Comparison of ENCODE assay signal across 8 mouse cellular contexts in the genomic region with DNA sequence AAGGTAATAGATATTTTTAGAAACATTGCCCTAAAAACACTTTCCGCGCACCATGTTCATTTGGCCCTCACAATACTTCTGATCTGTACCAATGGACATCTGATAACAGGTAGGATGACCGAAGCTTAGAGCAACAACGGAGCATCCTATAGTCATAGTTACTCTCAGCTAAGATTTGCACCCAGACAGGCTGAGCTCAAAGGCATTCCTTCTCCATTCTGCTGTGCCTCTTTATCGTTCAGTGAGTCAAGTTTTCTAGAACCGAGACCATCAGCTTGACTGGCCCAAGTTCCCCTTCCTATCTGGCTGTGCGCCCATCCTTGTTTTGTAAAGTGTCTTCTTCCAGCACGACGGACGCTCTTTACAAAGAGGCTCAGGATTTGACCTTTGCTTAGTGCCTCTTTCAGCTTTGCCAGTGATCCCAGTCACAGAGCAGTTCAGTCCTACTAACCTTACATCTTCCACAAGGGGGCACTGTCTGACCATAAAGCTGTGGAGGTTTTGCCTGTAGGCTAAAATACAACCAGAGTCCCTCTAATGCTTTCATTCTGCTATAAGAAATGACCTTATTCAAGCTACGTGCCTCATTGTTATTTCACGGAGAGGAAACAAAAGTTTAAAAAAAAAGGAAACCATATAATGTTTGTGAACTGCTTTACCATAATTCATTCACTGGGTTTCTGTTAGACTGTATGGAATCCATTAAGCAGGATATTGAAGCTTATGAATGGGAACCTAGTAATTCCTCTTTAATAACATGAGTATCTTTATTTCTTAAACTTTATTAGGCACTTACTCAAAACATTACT. TPM values are rescaled to one million over a fixed set of nuclear protein-coding genes. Genes with fewer than 3 reads are reported as not detected.
DNase-seq lines count a peak whose midpoint lies in the region; ATAC-seq and TF ChIP-seq lines count a peak whose summit lies in the region.

No protein-coding gene starts in this region.

- no peak overlapping the region for H3K4me2 ChIP-seq in forebrain, embryonic 13.5 days
- H3K4me2 ChIP-seq in hindbrain, postnatal 0 days (ENCODE audit: low read depth, low read length), result no peak overlapping the region
- no peak overlapping the region for H3K4me2 ChIP-seq in stomach, embryonic 16.5 days (ENCODE audit: low read depth, low read length)

- no peak overlapping the region for H3K27ac ChIP-seq in forebrain, embryonic 13.5 days
- H3K27ac ChIP-seq in hindbrain, postnatal 0 days, result no peak overlapping the region
- 0 out of 2 replicates have a peak overlapping the region, but pooled peaks have one; percentile 42 for H3K27ac ChIP-seq in midbrain, embryonic 10.5 days (replicated peaks)
- H3K27ac ChIP-seq in stomach, embryonic 16.5 days (ENCODE audit: low read length), result no peak overlapping the region

- peak; percentile 88 for TF ChIP-seq CTCF in hindbrain, postnatal 0 days (IDR thresholded peaks at IDR 0.05; ENCODE audit: low read depth)

- no peak overlapping the region for H3K4me3 ChIP-seq in forebrain, embryonic 13.5 days
- H3K4me3 ChIP-seq in hindbrain, postnatal 0 days (ENCODE audit: low read length), result no peak overlapping the region
- H3K4me3 ChIP-seq in midbrain, embryonic 10.5 days, result no peak overlapping the region
- no peak overlapping the region for H3K4me3 ChIP-seq in stomach, embryonic 16.5 days (replicated peaks; ENCODE audit: low read length)

- peak; percentile 18 for DNase-seq in thymus, postnatal 4 days
- DNase-seq in thymus, adult 18-20 months, result no peak
- peak; percentile 93 for DNase-seq in hindbrain, postnatal 0 days (ENCODE audit: low spot score)
- peak; percentile 47 to 69 for DNase-seq in left cerebral cortex, adult 18-20 months (ENCODE audit: low spot score in 2 of 2)
- DNase-seq in midbrain, embryonic 10.5 days (ENCODE audit: low spot score), result peak; percentile 63

- peaks cover 9% of the 10 kb centered on the region for H3K4me1 ChIP-seq in forebrain, embryonic 13.5 days
- H3K4me1 ChIP-seq in hindbrain, postnatal 0 days (ENCODE audit: insufficient read depth, low read length), result no peaks in the 10 kb centered on the region
- H3K4me1 ChIP-seq in midbrain, embryonic 10.5 days, result peaks cover 20% of the 10 kb centered on the region
- H3K4me1 ChIP-seq in stomach, embryonic 16.5 days (ENCODE audit: control insufficient read depth, insufficient read depth, low read length), result no peaks in the 10 kb centered on the region

- H3K9me3 ChIP-seq in forebrain, embryonic 13.5 days (replicated peaks), result no peaks in the 10 kb centered on the region
- H3K9me3 ChIP-seq in hindbrain, postnatal 0 days (ENCODE audit: low read length), result no peaks in the 10 kb centered on the region
- no peaks in the 10 kb centered on the region for H3K9me3 ChIP-seq in midbrain, embryonic 10.5 days (replicated peaks)
- H3K9me3 ChIP-seq in stomach, embryonic 16.5 days (replicated peaks; ENCODE audit: control insufficient read depth, low read length), result no peaks in the 10 kb centered on the region

- H3K9ac ChIP-seq in forebrain, embryonic 13.5 days, result no peak overlapping the region
- no peak overlapping the region for H3K9ac ChIP-seq in hindbrain, postnatal 0 days (replicated peaks; ENCODE audit: low read length)
- H3K9ac ChIP-seq in stomach, embryonic 16.5 days (ENCODE audit: low read length), result no peak overlapping the region

- ATAC-seq in cerebellum, adult (ENCODE audit: insufficient number of reproducible peaks, low FRiP score, low TSS enrichment), result peak; percentile 67; the same call in 1 of the 2 replicates
- ATAC-seq in forebrain, embryonic 13.5 days, result peak; percentile 90
- peak; percentile 91 for ATAC-seq in hindbrain, postnatal 0 days
- ATAC-seq in stomach, embryonic 16.5 days (ENCODE audit: insufficient read depth, low FRiP score), result peak; percentile 44; the same call in 1 of the 2 replicates

- H3K36me3 ChIP-seq in forebrain, embryonic 13.5 days (ENCODE audit: poor library complexity, severe bottlenecking), result no peaks in the 10 kb centered on the region
- no peaks in the 10 kb centered on the region for H3K36me3 ChIP-seq in hindbrain, postnatal 0 days (ENCODE audit: insufficient read depth, low read length)
- no peaks in the 10 kb centered on the region for H3K36me3 ChIP-seq in midbrain, embryonic 10.5 days
- no peaks in the 10 kb centered on the region for H3K36me3 ChIP-seq in stomach, embryonic 16.5 days (ENCODE audit: control insufficient read depth, insufficient read depth, low read length)

- H3K27me3 ChIP-seq in forebrain, embryonic 13.5 days, result no peaks in the 10 kb centered on the region
- H3K27me3 ChIP-seq in hindbrain, postnatal 0 days (ENCODE audit: insufficient read depth, low read length), result no peaks in the 10 kb centered on the region
- H3K27me3 ChIP-seq in midbrain, embryonic 10.5 days (ENCODE audit: low read depth, poor library complexity, severe bottlenecking), result no peaks in the 10 kb centered on the region
- H3K27me3 ChIP-seq in stomach, embryonic 16.5 days (ENCODE audit: control insufficient read depth, insufficient read depth, low read length), result no peaks in the 10 kb centered on the region

- WGBS in forebrain, embryonic 13.5 days, result 45% methylated on average over 12 of the region's 12 CpGs
- WGBS in hindbrain, postnatal 0 days, result 46% methylated on average over 12 of the region's 12 CpGs
- 56% methylated on average over 12 of the region's 12 CpGs for WGBS in midbrain, embryonic 10.5 days
- whole genome bisulfite sequencing in stomach, embryonic 16.5 days, result 49% methylated on average over 12 of the region's 12 CpGs

RNA-seq across cellular contexts. Expression of a gene that starts 35.2 kb away (rescaled TPM):
- polyA plus RNA-seq in forebrain, embryonic 13.5 days (2015; fragmentation: Nextera tagmentation; extraction: Ambion mirVana), result 10.0 and 10.5 TPM in 2 replicates
- total RNA-seq in hindbrain, postnatal 0 days (2014; rRNA removed), result 0.50 and 0.84 TPM in 2 replicates
- 0.68 and 0.75 TPM in 2 replicates for polyA plus RNA-seq in hindbrain, postnatal 0 days (2015; fragmentation: Nextera tagmentation; extraction: Ambion mirVana)
- total RNA-seq in left cerebral cortex, adult 18-20 months (2021), result under 1 TPM in 1 of 2 experiments, not detected in 1; 0.19 TPM
- polyA plus RNA-seq in midbrain, embryonic 10.5 days (2016; fragmentation: Nextera tagmentation; extraction: Ambion mirVana), result 10.5 and 15.9 TPM in 2 replicates
- 0.05 TPM in 1 of 2 replicates, not detected in the other for polyA plus RNA-seq in stomach, embryonic 16.5 days (2015; fragmentation: Nextera tagmentation; extraction: Ambion mirVana)

Comparison
In these comparisons a context has a peak if more than half of its experiments do, and no peak if none do; other contexts are left out.
1. DNase-seq: peak in thymus, postnatal 4 days (single experiment), hindbrain, postnatal 0 days (single experiment), left cerebral cortex, adult 18-20 months (2 of 2) and midbrain, embryonic 10.5 days (single experiment); none in thymus, adult 18-20 months (0 of 2).
2. Peak in every context shown above with its lines, with median percentiles within 50 percentile points of each other: ATAC-seq.